Mouse (Mus musculus) bone marrow macrophage, adult 2 months (primary cell): ENCODE measurements around the gene Grid1.

Experiments used
- CTCF ChIP-seq: IDR thresholded peaks from 2 replicates; pipeline ENCODE4 v1.5.1; 2012; ENCODE audit warnings: low read depth, mild to moderate bottlenecking, low read length, moderate library complexity
- POLR2A ChIP-seq: IDR thresholded peaks from 2 replicates; pipeline ENCODE4 v1.6.1; 2012; ENCODE audit warnings: mild to moderate bottlenecking, low read depth, low read length, borderline replicate concordance

- TF ChIP-seq POLR2A (no peak), CTCF (no peak)
These were observed 186.8 kb downstream of the Grid1 start for GRCm38 (mm10) chr14:35006736-35007135.
